Mouse (Mus musculus) forebrain, embryonic 14.5 days (tissue): Measurements from ENCODE around the gene Rhbdf1. TPM values are rescaled to one million over a fixed set of nuclear protein-coding genes. Genes with fewer than 3 reads are reported as not detected.

ENCODE experiments used
- ATAC-seq: fragments of 200-750 bp; cut with Nextera tagmentation; 2 replicates; pipeline ENCODE4 v1.8.0; 2017; ENCODE audit warnings: mild to moderate bottlenecking, moderate library complexity
- DNase-seq: peaks from one replicate; pipeline ENCODE4 v3.0.0-alpha.2; 2015; ENCODE audit warnings: low spot score
- H3K27ac ChIP-seq: fragments of 300-500 bp; sonication (generic); 2 replicates; pipeline ENCODE4 v1.5.1; 2014; ENCODE audit warnings: low read depth, mild to moderate bottlenecking, control low read depth, low read length, moderate library complexity
- H3K27me3 ChIP-seq: fragments of 300-500 bp; sonication (generic); replicated peaks from 2 replicates; pipeline ENCODE4 v1.6.1; 2014; ENCODE audit warnings: low read length, control low read depth, mixed read lengths; ENCODE audit not compliant: control insufficient read depth, insufficient read depth
- H3K36me3 ChIP-seq: fragments of 300-500 bp; sonication (generic); 2 replicates; pipeline ENCODE4 v1.6.1; 2014; ENCODE audit warnings: low read length, control low read depth; ENCODE audit not compliant: control insufficient read depth, insufficient read depth
- H3K4me1 ChIP-seq: fragments of 300-500 bp; sonication (generic); 2 replicates; pipeline ENCODE4 v1.6.1; 2014; ENCODE audit warnings: antibody characterized with exemption, low read length, control low read depth; ENCODE audit not compliant: control insufficient read depth, insufficient read depth
- H3K4me2 ChIP-seq: fragments of 300-500 bp; sonication (generic); 2 replicates; pipeline ENCODE4 v1.6.1; 2014; ENCODE audit warnings: mild to moderate bottlenecking, control low read depth, low read length
- H3K4me3 ChIP-seq: fragments of 300-500 bp; sonication (generic); 2 replicates; pipeline ENCODE4 v1.5.1; 2014; ENCODE audit warnings: low read depth, low read length, control low read depth
- H3K9ac ChIP-seq: fragments of 300-500 bp; sonication (generic); 2 replicates; pipeline ENCODE4 v1.6.1; 2014; ENCODE audit warnings: mild to moderate bottlenecking, low read length, control low read depth, moderate library complexity
- H3K9me3 ChIP-seq: fragments of 300-500 bp; sonication (generic); replicated peaks from 2 replicates; pipeline ENCODE4 v1.6.1; 2016; ENCODE audit warnings: low read length, control low read depth, mixed read lengths; ENCODE audit not compliant: control insufficient read depth
- WGBS: fragments of 180-500 bp; shearing (Covaris S2); extraction: QIAGEN DNeasy Blood & Tissue Kit; methylation state at CpG from one replicate; pipeline ENCODE4 v1.1.7; 2014; 5-methylcytosine and 5-hydroxymethylcytosine counted together
- polyA plus RNA-seq: library from polyadenylated mRNA; unstranded; fragments of >200 nt; fragmentation: Nextera tagmentation; extraction: Ambion mirVana; gene quantifications from 2 replicates; pipeline ENCODE4 v1.2.1, GENCODE M21; 2014

Rhbdf1 gene
- polyA plus RNA-seq, 1 experiment from 2014 or later, result 9.9 TPM

- Histone ChIP-seq H3K4me2 (peak within 1 kb of the TSS; percentile 78), H3K27ac (peak within 1 kb of the TSS; percentile 48; the same call in 1 of the 2 replicates), H3K27me3 (peaks cover 12% of the 10 kb centered on the region), H3K4me1 (peaks cover 27% of the 10 kb centered on the region), H3K9me3 (no peaks in the 10 kb centered on the region), H3K36me3 (peaks cover 15% of the 10 kb centered on the region), H3K9ac (peak within 1 kb of the TSS; percentile 79), H3K4me3 (peak within 1 kb of the TSS; percentile 58)
- DNase-seq (peak; percentile 90), ATAC-seq (peak; percentile 83)
- WGBS, result 4% methylated on average over 45 of the region's 47 CpGs
Observed at GRCm38 (mm10) chr11:32226124-32226871, 4.2 kb upstream of the Rhbdf1 start, which contains the start of gene Mpg. Gene Mpg (plus strand): TSS chr11:32226505.

GRCm38 (mm10) chr11:32225222-32226104 is 3.4 kb upstream of the Rhbdf1 start:
- peaks cover 16% of the 10 kb centered on the region for H3K27me3 ChIP-seq
- H3K27ac ChIP-seq, result peak overlapping the region; percentile 28; the same call in 1 of the 2 replicates
- no peak overlapping the region for H3K4me2 ChIP-seq
- 0 out of 2 replicates have a peak, but pooled peaks cover 9% of the 10 kb centered on the region for H3K36me3 ChIP-seq
- no peak overlapping the region for H3K4me3 ChIP-seq
- ATAC-seq, result no peak
- WGBS, result 63% methylated on average over 7 of the region's 7 CpGs
- DNase-seq, result no peak
- H3K4me1 ChIP-seq, result peaks cover 27% of the 10 kb centered on the region
- H3K9me3 ChIP-seq, result no peaks in the 10 kb centered on the region
- H3K9ac ChIP-seq, result 0 out of 2 replicates have a peak overlapping the region, but pooled peaks have one; percentile 5

GRCm38 (mm10) chr11:32224468-32225139 is 2.5 kb upstream of the Rhbdf1 start:
- no peak overlapping the region for H3K4me3 ChIP-seq
- H3K4me1 ChIP-seq, result peaks cover 27% of the 10 kb centered on the region
- 27% methylated on average over 4 of the region's 4 CpGs for WGBS

GRCm38 (mm10) chr11:32223297-32223967 is 1.3 kb upstream of the Rhbdf1 start:
- no peak overlapping the region for H3K9ac ChIP-seq
- no peak overlapping the region for H3K4me2 ChIP-seq
- no peak overlapping the region for H3K27ac ChIP-seq
- peaks cover 27% of the 10 kb centered on the region for H3K4me1 ChIP-seq
- no peak for ATAC-seq
- 0 out of 2 replicates have a peak, but pooled peaks cover 3% of the 10 kb centered on the region for H3K36me3 ChIP-seq
- no peak for DNase-seq
- peaks cover 16% of the 10 kb centered on the region for H3K27me3 ChIP-seq
- 69% methylated on average over 4 of the region's 4 CpGs for WGBS
- H3K9me3 ChIP-seq, result no peaks in the 10 kb centered on the region
- H3K4me3 ChIP-seq, result no peak overlapping the region

More at GRCm38 (mm10) chr11:32224468-32225139, 2.5 kb upstream of the Rhbdf1 start:
- DNase-seq, result peak; percentile 77
- Histone ChIP-seq H3K27ac (peak overlapping the region; percentile 28; the same call in 1 of the 2 replicates), H3K4me2 (no peak overlapping the region), H3K9me3 (no peaks in the 10 kb centered on the region), H3K9ac (no peak overlapping the region), H3K27me3 (peaks cover 16% of the 10 kb centered on the region), H3K36me3 (0 out of 2 replicates have a peak, but pooled peaks cover 3% of the 10 kb centered on the region)
- ATAC-seq, result no peak; the same call in 1 of the 2 replicates

- WGBS, result 9% methylated on average over 21 of the region's 21 CpGs
- no peaks in the 10 kb centered on the region for H3K9me3 ChIP-seq
- peak overlapping the region; percentile 99 for H3K4me2 ChIP-seq
- H3K4me1 ChIP-seq, result peaks cover 27% of the 10 kb centered on the region
- H3K4me3 ChIP-seq, result peak overlapping the region; percentile 63
- no peak overlapping the region for H3K27ac ChIP-seq
- ATAC-seq (no peak), DNase-seq (no peak)
- peaks cover 16% of the 10 kb centered on the region for H3K27me3 ChIP-seq
- no peaks in the 10 kb centered on the region for H3K36me3 ChIP-seq
- peak overlapping the region; percentile 71; the same call in 1 of the 2 replicates for H3K9ac ChIP-seq
Observed at GRCm38 (mm10) chr11:32222570-32223194, 582 bp upstream of the Rhbdf1 start.

GRCm38 (mm10) chr11:32221225-32221950 is 712 bp downstream of the Rhbdf1 start:
- 2% methylated on average over 44 of the region's 46 CpGs for WGBS
- Histone ChIP-seq H3K4me1 (peaks cover 16% of the 10 kb centered on the region), H3K27ac (0 out of 2 replicates have a peak overlapping the region, but pooled peaks have one; percentile 39), H3K27me3 (peaks cover 16% of the 10 kb centered on the region), H3K9ac (peak overlapping the region; percentile 71), H3K4me2 (peak overlapping the region; percentile 99), H3K36me3 (no peaks in the 10 kb centered on the region), H3K4me3 (peak overlapping the region; percentile 63), H3K9me3 (no peaks in the 10 kb centered on the region)
- DNase-seq (no peak), ATAC-seq (0 out of 2 replicates have a peak, but pooled peaks have one; percentile 4)

- H3K4me2 ChIP-seq, result peak overlapping the region; percentile 99
- 35% methylated on average over 10 of the region's 10 CpGs for WGBS
Observed at GRCm38 (mm10) chr11:32220607-32221224, 1.4 kb downstream of the Rhbdf1 start.

More at GRCm38 (mm10) chr11:32220607-32221224, 1.4 kb downstream of the Rhbdf1 start:
- DNase-seq (no peak), ATAC-seq (peak; percentile 7; the same call in 1 of the 2 replicates)
- Histone ChIP-seq H3K9ac (peak overlapping the region; percentile 71), H3K36me3 (no peaks in the 10 kb centered on the region), H3K4me3 (peak overlapping the region; percentile 63), H3K27ac (no peak overlapping the region), H3K27me3 (peaks cover 16% of the 10 kb centered on the region), H3K9me3 (no peaks in the 10 kb centered on the region), H3K4me1 (peaks cover 16% of the 10 kb centered on the region)
